Comparison of ENCODE assay signal across 8 mouse cellular contexts in the genomic region with DNA sequence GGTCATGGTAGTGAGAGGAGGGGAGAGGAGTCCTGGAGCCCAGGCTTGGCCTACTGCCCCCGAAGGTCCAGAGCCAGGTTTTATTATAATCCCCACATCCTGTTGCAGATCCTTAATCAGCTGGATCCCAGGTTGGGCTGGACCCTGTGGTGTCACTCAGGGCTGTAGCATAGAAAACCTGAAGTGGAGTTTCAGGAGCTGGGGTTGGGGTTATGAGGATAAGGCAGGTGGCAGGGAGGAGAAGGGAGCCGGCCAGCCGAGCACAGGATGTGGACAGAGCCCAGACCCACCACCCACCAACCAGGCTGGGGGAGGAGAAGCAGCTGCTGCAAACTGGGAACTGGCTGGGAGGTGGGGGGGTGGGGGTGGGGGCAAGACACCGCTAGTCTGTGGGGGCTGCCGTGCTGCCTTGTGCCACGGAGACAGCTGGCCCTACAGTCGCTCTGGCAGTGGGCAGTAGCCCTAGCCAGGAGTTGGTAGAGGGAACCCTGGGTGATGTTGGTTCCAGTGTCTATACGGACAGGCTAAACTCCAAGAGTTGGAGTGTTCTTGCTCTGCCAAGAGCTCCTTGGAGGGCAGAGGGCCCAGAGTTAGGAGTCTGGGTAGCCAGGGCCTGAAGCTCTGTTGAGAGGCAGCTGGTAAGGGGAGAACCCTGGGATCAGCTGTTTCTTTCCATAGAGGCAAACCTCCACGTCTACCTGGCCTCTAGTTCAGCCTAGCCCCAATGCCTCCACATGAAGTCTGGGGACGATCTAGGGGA.
DNase-seq lines count a peak whose midpoint lies in the region; ATAC-seq lines count a peak whose summit lies in the region.

No protein-coding gene starts in this region.

- peak; percentile 45 for DNase-seq in ovary, postnatal 14 days (ENCODE audit: low spot score)
- no peak for DNase-seq in ovary, adult 18-20 months (ENCODE audit: low spot score)
- peak; percentile 38 for DNase-seq in heart, postnatal 25 days (ENCODE audit: low spot score)
- peak; percentile 82 to 83 for DNase-seq in kidney, postnatal 36 days
- peak; percentile 84 for DNase-seq in midbrain, embryonic 10.5 days (ENCODE audit: low spot score)
- DNase-seq in ovary, postnatal 36 days (ENCODE audit: low spot score) = no peak

- intact Hi-C loops in heart, postnatal 25 days (cut with DNase I) = loop anchor here (2.0 kb wide), 1 partner anchor 112 kb away; no protein-coding TSS in a partner anchor

- H3K27me3 ChIP-seq in forebrain, embryonic 12.5 days = peaks cover 42% of the 10 kb centered on the region
- H3K27me3 ChIP-seq in midbrain, embryonic 10.5 days (ENCODE audit: low read depth, poor library complexity, severe bottlenecking) = peaks cover 100% of the 10 kb centered on the region

- H3K9ac ChIP-seq in forebrain, embryonic 12.5 days = no peak overlapping the region

- peak; percentile 77 for ATAC-seq in forebrain, embryonic 12.5 days (ENCODE audit: low FRiP score)
- ATAC-seq in erythroblast, adult 5-6 weeks (replicated peaks; ENCODE audit: low FRiP score, poor library complexity, severe bottlenecking) = no peak

- H3K27ac ChIP-seq in forebrain, embryonic 12.5 days = no peak overlapping the region
- peak overlapping the region; percentile 64 for H3K27ac ChIP-seq in midbrain, embryonic 10.5 days (replicated peaks)

- H3K4me2 ChIP-seq in forebrain, embryonic 12.5 days = no peak overlapping the region

- WGBS in forebrain, embryonic 12.5 days = 42% methylated on average over 10 of the region's 10 CpGs
- 54% methylated on average over 10 of the region's 10 CpGs for WGBS in midbrain, embryonic 10.5 days

- no peaks in the 10 kb centered on the region for H3K9me3 ChIP-seq in forebrain, embryonic 12.5 days
- H3K9me3 ChIP-seq in midbrain, embryonic 10.5 days (replicated peaks) = no peaks in the 10 kb centered on the region

- no peak overlapping the region for H3K4me3 ChIP-seq in forebrain, embryonic 12.5 days (replicated peaks)
- H3K4me3 ChIP-seq in midbrain, embryonic 10.5 days = no peak overlapping the region

- peaks cover 37% of the 10 kb centered on the region for H3K4me1 ChIP-seq in forebrain, embryonic 12.5 days
- peaks cover 71% of the 10 kb centered on the region for H3K4me1 ChIP-seq in midbrain, embryonic 10.5 days

- H3K36me3 ChIP-seq in forebrain, embryonic 12.5 days (replicated peaks) = no peaks in the 10 kb centered on the region
- no peaks in the 10 kb centered on the region for H3K36me3 ChIP-seq in midbrain, embryonic 10.5 days

Comparison
In these comparisons a context has a peak if more than half of its experiments do, and no peak if none do; other contexts are left out.
1. DNase-seq: peak in ovary, postnatal 14 days (single experiment), heart, postnatal 25 days (single experiment), kidney, postnatal 36 days (2 of 2) and midbrain, embryonic 10.5 days (single experiment); none in ovary, adult 18-20 months (single experiment) and ovary, postnatal 36 days (single experiment).